Mouse (Mus musculus) cortical plate, adult 2 months (tissue): ENCODE data around the gene Lsm2. TPM values are rescaled to one million over a fixed set of nuclear protein-coding genes. Genes with fewer than 3 reads are reported as not detected.
A peak's percentile ranks its signal among the peaks of the same experiment; 100 is the strongest.
"Not testable (repeated sequence)": the region's sequence is repeated elsewhere in the genome, so short reads cannot be mapped to it uniquely, and the experiment has no call there.

Experiments
- H3K27ac ChIP-seq: fragments of 200-500 bp; 2 replicates; pipeline ENCODE4 v1.5.1; 2012; ENCODE audit warnings: low read length, control low read depth, inconsistent platforms; ENCODE audit not compliant: insufficient read depth
- H3K4me1 ChIP-seq: fragments of 200-500 bp; 2 replicates; pipeline ENCODE4 v1.6.1; 2011; ENCODE audit warnings: low read length; ENCODE audit not compliant: control insufficient read depth, insufficient read depth
- H3K4me3 ChIP-seq: fragments of 200-500 bp; 2 replicates; pipeline ENCODE4 v1.5.1; 2011; ENCODE audit warnings: mild to moderate bottlenecking, low read length, control low read depth; ENCODE audit not compliant: insufficient read depth
- CTCF ChIP-seq: fragments of 200-500 bp; IDR thresholded peaks from 2 replicates; pipeline ENCODE4 v1.5.1; 2011; ENCODE audit warnings: mild to moderate bottlenecking, control low read depth, low read length; ENCODE audit not compliant: insufficient read depth; ENCODE audit errors: extremely low read depth
- POLR2A ChIP-seq: fragments of 200-500 bp; IDR thresholded peaks from 2 replicates; pipeline ENCODE4 v1.6.1; 2011; ENCODE audit warnings: mild to moderate bottlenecking, low read length, control low read depth; ENCODE audit not compliant: insufficient read depth; ENCODE audit errors: extremely low read depth
- polyA plus RNA-seq: library from polyadenylated mRNA; depleted of rRNA; stranded (reverse); fragments of >200 nt; gene quantifications from 2 replicates; pipeline ENCODE4 v1.2.3, GENCODE M21; 2012

Gene Lsm2
- polyA plus RNA-seq, 1 experiment, result 36.9 TPM

GRCm38 (mm10) chr17:34959130-34959778 is 22.4 kb upstream of the Lsm2 start, which contains the start of gene Hspa1b:
Gene Hspa1b (minus strand): TSS chr17:34959238.
- TF ChIP-seq POLR2A, result peak; percentile 77
- Histone ChIP-seq H3K4me3 (peak within 1 kb of the TSS; percentile 63), H3K27ac (peak within 1 kb of the TSS; percentile 95)
- not testable (repeated sequence) for H3K4me1 ChIP-seq

GRCm38 (mm10) chr17:34959881-34960515 is 21.7 kb upstream of the Lsm2 start:
- Histone ChIP-seq H3K4me1 (no peaks in the 10 kb centered on the region; the same call in 1 of the 2 replicates), H3K4me3 (peak overlapping the region; percentile 63; the same call in 1 of the 2 replicates), H3K27ac (peak overlapping the region; percentile 95; the same call in 1 of the 2 replicates)
- TF ChIP-seq CTCF (no peak), POLR2A (no peak)

- H3K4me1 ChIP-seq, result no peaks in the 10 kb centered on the region; the same call in 1 of the 2 replicates
- TF ChIP-seq POLR2A (no peak), CTCF (no peak)
- H3K27ac ChIP-seq, result no peak overlapping the region
- H3K4me3 ChIP-seq, result no peak overlapping the region
Measured at GRCm38 (mm10) chr17:34960702-34961493, 20.8 kb upstream of the Lsm2 start.

- no peak for TF ChIP-seq POLR2A
- TF ChIP-seq CTCF, result no peak
- Histone ChIP-seq H3K4me1 (no peaks in the 10 kb centered on the region; the same call in 1 of the 2 replicates), H3K4me3 (no peak overlapping the region), H3K27ac (no peak overlapping the region)
Measured at GRCm38 (mm10) chr17:34962125-34962524, 19.5 kb upstream of the Lsm2 start.

- Histone ChIP-seq H3K4me1 (no peaks in the 10 kb centered on the region; the same call in 1 of the 2 replicates), H3K4me3 (no peak overlapping the region), H3K27ac (no peak overlapping the region)
- TF ChIP-seq POLR2A (no peak), CTCF (no peak)
Measured at GRCm38 (mm10) chr17:34962841-34963240, 18.8 kb upstream of the Lsm2 start.

- H3K27ac ChIP-seq, result no peak overlapping the region
- TF ChIP-seq POLR2A (no peak), CTCF (no peak)
- H3K4me1 ChIP-seq, result no peaks in the 10 kb centered on the region; the same call in 1 of the 2 replicates
- H3K4me3 ChIP-seq, result no peak overlapping the region
Measured at GRCm38 (mm10) chr17:34964640-34965049, 17.0 kb upstream of the Lsm2 start.

GRCm38 (mm10) chr17:34965627-34966026 is 16.0 kb upstream of the Lsm2 start:
- Histone ChIP-seq H3K4me3 (no peak overlapping the region), H3K4me1 (no peaks in the 10 kb centered on the region; the same call in 1 of the 2 replicates), H3K27ac (no peak overlapping the region)
- TF ChIP-seq CTCF (no peak), POLR2A (no peak)

- not testable (repeated sequence) for H3K4me1 ChIP-seq, H3K4me3 ChIP-seq
Measured at GRCm38 (mm10) chr17:34969822-34970221, 11.8 kb upstream of the Lsm2 start, which contains the start of gene Gm20481. Gene Gm20481 (plus strand): TSS chr17:34969912.

GRCm38 (mm10) chr17:34970850-34971249 is 10.8 kb upstream of the Lsm2 start:
- H3K4me1 ChIP-seq, H3K27ac ChIP-seq, H3K4me3 ChIP-seq: not testable (repeated sequence)

More at GRCm38 (mm10) chr17:34969822-34970221, 11.8 kb upstream of the Lsm2 start, which contains the start of gene Gm20481:
- not testable (repeated sequence) for H3K27ac ChIP-seq

GRCm38 (mm10) chr17:34971694-34972068 is 10.0 kb upstream of the Lsm2 start:
- peak overlapping the region; percentile 31 for H3K4me3 ChIP-seq
- not testable (repeated sequence) for H3K27ac ChIP-seq, H3K4me1 ChIP-seq
